Mouse (Mus musculus): Measurements from ENCODE around the gene Pgm3.
"Not testable (repeated sequence)": the region's sequence is repeated elsewhere in the genome, so short reads cannot be mapped to it uniquely, and the experiment has no call there.

The Pgm3 gene

GRCm38 (mm10) chr9:86571540-86572135 is at the start of gene Pgm3, which contains the start of gene Rwdd2a:
Pgm3 (minus strand) TSS chr9:86571842.
Rwdd2a (plus strand) TSS chr9:86571991.
- DNase-seq = peak; percentile 96

DNA sequence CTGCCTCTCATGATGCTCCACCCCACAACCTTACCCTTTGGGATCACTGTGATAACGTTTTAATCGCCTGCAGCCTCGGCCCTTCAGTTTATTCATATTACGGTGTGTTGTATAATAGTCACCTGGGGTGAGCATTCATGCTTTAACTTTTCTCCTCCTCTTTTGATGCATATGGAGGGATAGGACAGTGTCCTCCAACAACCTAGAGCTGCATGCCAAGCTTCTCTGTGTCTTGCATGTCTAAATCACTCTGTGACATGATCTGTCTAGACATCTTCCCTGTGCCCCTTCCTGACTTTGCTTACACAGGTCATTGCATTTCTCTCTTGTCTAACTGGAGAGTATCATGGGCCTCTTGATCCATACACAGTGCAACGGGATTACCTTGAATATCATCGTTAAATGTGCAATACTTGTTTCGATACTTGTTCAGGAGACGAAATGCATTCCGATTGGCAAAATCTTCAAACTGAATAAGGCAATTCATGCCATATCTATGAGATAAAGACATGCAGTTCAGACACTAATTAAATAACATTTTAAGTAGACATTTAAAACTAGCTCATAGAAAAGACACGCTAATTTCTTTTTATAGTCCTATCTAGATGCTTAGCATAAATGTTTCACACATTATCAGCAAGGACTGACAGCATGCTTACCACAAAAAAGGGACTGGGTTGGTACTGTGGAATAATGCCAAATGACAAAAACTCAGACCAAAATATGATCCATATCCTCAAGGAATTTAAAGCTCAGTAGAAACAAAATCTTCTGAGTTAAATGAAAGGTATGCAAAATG is 47.9 kb upstream of the Pgm3 start:
- no peak for DNase-seq

DNA sequence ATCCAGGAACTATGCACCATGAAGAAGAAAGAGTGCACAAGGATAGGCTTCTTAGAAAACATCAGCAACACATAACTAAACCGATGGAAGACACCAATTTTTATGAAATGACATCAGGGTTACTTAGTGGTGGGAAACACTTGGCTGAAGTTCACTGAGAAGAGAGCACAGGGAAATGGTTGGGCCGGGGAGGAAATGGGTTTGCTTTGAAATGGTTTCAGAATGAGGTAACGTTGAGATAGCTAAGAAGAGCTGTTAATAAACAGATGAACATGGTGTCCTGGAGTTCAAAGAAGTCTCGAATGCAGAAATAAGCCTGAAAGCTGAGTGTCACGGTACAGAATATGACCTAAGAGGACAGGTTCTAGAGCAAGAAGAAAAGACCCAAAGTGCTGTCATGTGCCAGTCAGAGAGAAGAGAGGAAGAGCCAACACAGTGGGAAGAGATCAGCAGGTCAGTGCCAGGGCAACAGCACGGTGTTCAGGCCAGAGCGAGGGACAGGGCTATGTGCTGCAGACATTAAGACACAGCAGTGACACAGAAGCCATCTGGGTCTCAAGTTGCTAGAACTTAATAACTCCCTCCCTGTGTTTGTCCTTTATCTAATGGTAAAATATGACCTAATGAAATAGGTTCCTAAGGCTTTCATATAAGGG is 46.3 kb upstream of the Pgm3 start:
- DNase-seq = no peak

DNA sequence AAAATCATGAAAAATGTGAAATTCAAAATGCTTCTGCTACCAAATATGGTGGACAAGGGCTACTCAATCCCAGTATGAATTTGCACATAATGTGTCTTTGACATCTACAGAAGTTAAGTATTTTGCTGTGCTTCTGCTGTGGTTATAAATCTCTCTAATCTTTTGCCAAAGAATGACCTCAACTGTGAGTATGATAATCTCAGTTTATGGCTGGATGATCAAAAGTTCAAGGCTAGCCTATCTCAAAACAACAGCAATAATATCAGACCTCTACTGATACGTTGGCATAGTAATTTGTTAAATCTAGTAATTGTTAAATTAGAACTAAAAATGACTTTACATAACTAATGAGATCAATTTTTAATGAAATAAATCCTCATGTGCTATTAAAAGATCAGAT is 44.1 kb upstream of the Pgm3 start:
- DNase-seq = no peak

GRCm38 (mm10) chr9:86612091-86612490 is 40.4 kb upstream of the Pgm3 start:
- no peak for DNase-seq

DNA sequence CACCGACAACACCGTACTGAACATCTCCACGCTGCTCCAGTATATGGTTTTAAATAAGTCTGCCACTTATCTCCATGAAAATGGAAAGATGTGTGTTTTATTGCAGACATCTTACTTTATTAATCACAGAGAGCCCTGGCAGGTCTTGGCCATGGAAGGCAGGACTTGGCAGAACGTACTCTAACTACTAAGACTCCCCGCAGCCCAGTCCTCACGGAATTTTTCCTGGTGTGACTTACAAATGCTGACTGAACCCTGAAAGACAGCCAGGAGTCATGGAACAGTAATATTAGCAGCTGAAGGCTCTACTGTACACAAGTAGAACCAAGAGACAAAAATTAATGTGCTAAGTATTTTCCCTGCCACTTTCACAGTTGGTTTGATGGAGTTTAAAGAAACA is 34.1 kb upstream of the Pgm3 start:
- DNase-seq = no peak

GRCm38 (mm10) chr9:86599723-86600303 is 28.2 kb upstream of the Pgm3 start:
- no peak for DNase-seq

GRCm38 (mm10) chr9:86596983-86597382 is 25.3 kb upstream of the Pgm3 start:
- DNase-seq = not testable (repeated sequence)

GRCm38 (mm10) chr9:86594357-86594767 is 22.7 kb upstream of the Pgm3 start:
- not testable (repeated sequence) for DNase-seq

- peak; percentile 55 for DNase-seq
These were observed 21.3 kb upstream of the Pgm3 start for GRCm38 (mm10) chr9:86592676-86593668.

DNA sequence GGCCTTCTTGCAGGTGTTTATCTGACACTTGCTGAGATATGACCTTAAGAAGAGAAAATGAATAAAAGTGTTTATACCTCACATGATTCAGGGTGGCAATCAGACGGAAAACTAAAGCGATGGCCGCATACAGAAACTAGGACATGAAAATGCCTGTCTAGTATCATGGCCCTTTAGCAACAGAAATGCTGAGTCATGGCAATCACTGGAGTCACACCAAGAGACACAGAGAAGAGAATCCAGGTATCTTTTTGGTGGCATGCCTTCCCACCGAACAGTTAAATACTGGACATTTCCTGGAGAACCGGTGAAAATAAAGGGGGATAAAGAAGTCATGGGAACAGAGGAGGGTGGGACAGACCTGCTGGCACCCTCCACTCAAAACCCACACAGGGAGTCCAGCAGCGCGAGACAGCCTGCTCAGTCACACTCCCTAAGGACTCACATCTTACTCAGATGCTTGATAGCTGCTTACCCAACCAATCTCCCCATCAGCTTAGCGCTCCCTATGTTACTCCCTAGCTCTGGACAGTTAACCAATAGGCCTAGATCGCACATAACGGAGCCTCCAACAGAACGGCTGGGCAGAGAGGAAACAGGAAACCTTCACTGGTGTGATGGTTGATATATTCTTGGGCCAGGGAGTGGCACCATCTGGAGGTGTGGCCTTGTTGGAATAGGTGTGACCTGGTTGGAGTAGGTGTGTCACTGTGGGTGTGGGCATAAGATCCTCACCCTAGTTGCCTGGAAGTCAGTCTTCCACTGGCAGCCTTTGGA is 15.6 kb upstream of the Pgm3 start:
- no peak for DNase-seq

DNA sequence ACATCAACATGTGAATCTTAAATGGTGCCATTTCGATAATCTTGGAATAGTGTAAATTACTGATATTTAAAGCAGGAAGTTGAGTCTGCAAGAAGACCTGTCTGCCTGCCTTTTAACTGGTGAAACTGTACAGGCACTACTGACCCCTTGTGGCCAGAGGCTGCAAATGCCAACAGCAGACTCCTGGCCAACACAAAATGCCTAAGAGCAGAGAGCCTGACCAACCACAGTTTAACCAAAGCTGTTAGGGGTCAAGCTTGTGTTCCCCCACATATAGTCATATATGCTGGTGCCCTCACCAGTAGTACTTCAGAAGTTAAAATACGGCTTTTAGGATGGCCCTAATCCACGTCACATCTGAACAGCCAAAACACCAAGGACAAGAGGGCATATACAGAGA is 12.1 kb upstream of the Pgm3 start:
- peak; percentile 64 for DNase-seq

- no peak for DNase-seq
These were observed 8.0 kb upstream of the Pgm3 start for GRCm38 (mm10) chr9:86579657-86580056.

DNA sequence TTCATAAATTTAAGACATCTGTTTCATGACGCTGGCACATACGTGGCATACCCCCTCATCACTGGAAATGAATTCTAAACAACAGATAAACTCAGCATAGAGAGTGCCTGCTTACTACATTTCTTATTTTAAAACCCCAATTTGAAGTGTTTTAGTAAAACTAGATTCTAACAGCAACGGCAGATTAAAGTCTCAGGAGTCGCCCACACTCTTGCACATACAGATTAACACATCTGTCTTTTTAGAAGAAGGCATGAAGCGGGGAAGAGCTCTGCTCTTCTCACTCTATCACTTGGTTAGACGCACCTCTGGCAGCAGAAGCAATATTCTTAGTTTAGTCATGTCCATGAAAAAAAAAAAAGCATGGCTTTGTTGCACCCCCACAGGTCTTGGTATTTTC is 3.5 kb upstream of the Pgm3 start:
- DNase-seq = no peak

DNA sequence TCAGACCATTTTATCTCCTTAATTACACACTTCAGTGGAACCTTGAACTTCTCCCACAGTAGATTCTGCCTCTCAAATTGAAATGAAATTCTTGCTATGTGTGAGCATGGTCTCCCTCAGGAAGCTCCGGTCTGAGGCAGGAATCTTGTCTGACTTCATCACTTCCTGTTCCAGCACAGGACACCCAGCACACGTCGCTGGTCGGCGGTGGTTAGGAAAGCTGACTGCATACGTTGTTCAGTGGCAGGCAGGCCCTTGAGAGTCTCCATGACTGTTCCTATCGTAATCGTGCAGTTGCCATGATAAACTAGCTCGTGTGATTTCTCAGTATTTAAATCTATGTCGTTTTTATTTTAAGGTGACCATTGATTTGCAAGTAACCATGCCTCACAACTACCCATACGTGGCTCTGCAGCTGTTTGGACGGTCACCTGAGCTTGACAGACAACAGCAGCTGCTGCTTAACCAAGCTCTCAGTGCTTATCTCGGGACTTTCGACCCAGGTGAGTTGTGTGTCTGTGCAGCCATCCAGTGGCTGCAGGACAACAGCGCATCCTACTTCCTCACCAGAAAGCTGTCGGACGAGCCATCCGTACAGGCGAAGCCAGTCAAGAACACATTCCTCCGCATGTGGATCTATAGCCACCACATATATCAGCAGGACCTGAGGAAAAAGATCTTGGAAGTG is 2.1 kb upstream of the Pgm3 start:
- no peak for DNase-seq

DNA sequence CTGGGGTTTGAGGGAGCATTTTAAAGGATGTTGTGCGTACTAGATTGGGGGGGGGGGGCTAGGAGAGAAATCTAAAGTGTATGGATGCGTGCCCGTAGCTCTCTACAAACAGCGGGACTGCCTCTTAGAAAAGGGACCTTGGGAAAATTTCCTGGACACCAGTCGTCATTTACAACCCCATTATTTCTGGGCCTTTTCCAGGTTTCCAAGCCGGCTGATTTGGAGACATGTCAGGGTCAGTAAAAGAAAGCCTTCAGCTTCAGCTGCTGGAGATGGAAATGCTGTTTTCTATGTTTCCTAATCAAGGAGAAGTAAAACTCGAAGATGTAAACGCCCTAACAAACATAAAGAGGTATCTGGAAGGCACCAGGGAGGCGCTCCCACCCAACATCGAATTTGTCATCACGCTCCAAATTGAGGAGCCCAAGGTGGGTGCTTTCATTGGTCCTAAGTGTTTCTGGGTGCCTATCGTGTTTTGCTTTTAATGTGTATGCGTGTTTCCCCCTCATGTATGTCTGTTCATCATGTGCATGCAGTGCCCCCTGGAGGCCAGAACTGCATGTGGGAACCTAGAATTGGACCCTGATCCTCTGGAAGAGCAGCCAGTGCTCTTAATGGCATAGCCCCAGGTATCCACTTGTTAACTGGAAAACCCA is 1.1 kb upstream of the Pgm3 start:
- DNase-seq = peak; percentile 91

DNA sequence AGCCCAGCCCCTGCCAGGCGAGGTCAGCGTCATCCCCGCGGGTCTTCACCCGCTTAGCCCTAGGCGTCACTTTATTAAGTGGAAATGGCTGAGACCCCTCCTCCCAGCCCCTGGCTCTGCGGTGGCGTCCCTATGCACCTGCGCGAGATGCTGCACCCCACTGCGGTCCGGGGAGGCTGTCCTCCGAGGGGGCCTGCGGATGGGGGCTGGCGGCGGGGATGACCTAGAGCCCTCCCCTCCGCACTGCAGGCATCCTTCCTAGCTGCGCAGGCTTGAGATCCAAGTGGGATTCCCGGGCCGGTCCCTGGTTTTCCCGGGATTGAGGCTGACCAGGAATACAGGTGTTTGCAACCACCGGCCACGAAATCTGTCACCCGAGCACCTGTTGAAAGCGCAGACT is 554 bp upstream of the Pgm3 start:
- DNase-seq = peak; percentile 40

GRCm38 (mm10) chr9:86570946-86571345 is 696 bp downstream of the Pgm3 start:
- DNase-seq = no peak

DNA sequence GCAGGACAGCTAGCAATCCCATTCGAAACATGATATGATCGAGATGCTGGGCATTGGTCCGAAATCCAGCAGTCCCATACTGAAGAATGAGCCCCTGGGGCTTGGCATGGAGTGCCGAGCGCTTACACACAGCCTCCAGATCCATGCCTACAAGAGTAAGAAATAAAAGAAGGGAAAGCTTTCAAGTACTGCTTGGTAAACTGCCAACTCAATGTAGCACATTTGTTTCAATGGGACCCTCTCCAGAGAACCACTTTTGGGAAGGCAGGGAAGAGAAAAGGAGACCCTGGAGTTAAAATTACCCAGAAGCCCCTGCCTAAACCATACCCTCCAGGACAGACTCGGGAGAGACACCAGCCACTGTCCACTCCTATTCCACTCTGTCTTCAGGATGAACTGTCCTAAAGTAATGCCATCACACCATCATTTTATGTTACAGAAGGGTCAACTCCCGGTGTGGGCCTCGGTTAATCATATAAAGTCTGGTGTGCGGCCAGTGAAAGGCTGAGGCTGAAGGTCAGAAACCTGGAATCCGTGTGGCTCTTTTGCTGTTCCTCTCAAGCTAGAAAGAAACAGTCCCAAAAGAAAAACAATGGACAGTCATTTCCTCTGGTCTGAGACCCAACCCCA is 1.3 kb downstream of the Pgm3 start:
- DNase-seq = no peak
